Mouse (Mus musculus) forebrain, embryonic 15.5 days (tissue): ENCODE measurements around the gene Inhbb. TPM values are rescaled to one million over a fixed set of nuclear protein-coding genes. Genes with fewer than 3 reads are reported as not detected.

Source experiments
- ATAC-seq: fragments of 200-750 bp; cut with Nextera tagmentation; replicated peaks from 2 replicates; pipeline ENCODE4 v1.8.0; 2017; ENCODE audit warnings: mild to moderate bottlenecking, moderate TSS enrichment, moderate library complexity
- H3K27ac ChIP-seq: fragments of 300-500 bp; sonication (generic); replicated peaks from 2 replicates; pipeline ENCODE4 v1.5.1; 2015; ENCODE audit warnings: mild to moderate bottlenecking, inconsistent platforms
- H3K27me3 ChIP-seq: fragments of 300-500 bp; sonication (generic); 2 replicates; pipeline ENCODE4 v1.6.1; 2015; ENCODE audit warnings: inconsistent platforms
- H3K36me3 ChIP-seq: fragments of 300-500 bp; sonication (generic); 2 replicates; pipeline ENCODE4 v1.6.1; 2015; ENCODE audit warnings: mild to moderate bottlenecking, inconsistent platforms
- H3K4me1 ChIP-seq: fragments of 300-500 bp; sonication (generic); 2 replicates; pipeline ENCODE4 v1.6.1; 2015; ENCODE audit warnings: inconsistent platforms
- H3K4me2 ChIP-seq: fragments of 300-500 bp; sonication (generic); replicated peaks from 2 replicates; pipeline ENCODE4 v1.6.1; 2015; ENCODE audit warnings: mild to moderate bottlenecking, inconsistent platforms
- H3K4me3 ChIP-seq: fragments of 300-500 bp; sonication (generic); 2 replicates; pipeline ENCODE4 v1.5.1; 2015; ENCODE audit warnings: mild to moderate bottlenecking, inconsistent platforms
- H3K9ac ChIP-seq: fragments of 300-500 bp; sonication (generic); replicated peaks from 2 replicates; pipeline ENCODE4 v1.6.1; 2015; ENCODE audit warnings: mild to moderate bottlenecking, inconsistent platforms
- H3K9me3 ChIP-seq: fragments of 300-500 bp; sonication (generic); 2 replicates; pipeline ENCODE4 v1.6.1; 2016; ENCODE audit warnings: inconsistent platforms
- WGBS: fragments of 180-500 bp; shearing (Covaris S2); methylation state at CpG from one replicate; pipeline ENCODE4 v1.1.7; 2015; ENCODE audit warnings: mixed read lengths; 5-methylcytosine and 5-hydroxymethylcytosine counted together
- polyA plus RNA-seq: library from polyadenylated mRNA; unstranded; fragments of >200 nt; fragmentation: Nextera tagmentation; extraction: Ambion mirVana; gene quantifications from 2 replicates; pipeline ENCODE4 v1.2.1, GENCODE M21; 2015

The Inhbb gene
- polyA plus RNA-seq = 6.6 TPM in 2 replicates

DNA sequence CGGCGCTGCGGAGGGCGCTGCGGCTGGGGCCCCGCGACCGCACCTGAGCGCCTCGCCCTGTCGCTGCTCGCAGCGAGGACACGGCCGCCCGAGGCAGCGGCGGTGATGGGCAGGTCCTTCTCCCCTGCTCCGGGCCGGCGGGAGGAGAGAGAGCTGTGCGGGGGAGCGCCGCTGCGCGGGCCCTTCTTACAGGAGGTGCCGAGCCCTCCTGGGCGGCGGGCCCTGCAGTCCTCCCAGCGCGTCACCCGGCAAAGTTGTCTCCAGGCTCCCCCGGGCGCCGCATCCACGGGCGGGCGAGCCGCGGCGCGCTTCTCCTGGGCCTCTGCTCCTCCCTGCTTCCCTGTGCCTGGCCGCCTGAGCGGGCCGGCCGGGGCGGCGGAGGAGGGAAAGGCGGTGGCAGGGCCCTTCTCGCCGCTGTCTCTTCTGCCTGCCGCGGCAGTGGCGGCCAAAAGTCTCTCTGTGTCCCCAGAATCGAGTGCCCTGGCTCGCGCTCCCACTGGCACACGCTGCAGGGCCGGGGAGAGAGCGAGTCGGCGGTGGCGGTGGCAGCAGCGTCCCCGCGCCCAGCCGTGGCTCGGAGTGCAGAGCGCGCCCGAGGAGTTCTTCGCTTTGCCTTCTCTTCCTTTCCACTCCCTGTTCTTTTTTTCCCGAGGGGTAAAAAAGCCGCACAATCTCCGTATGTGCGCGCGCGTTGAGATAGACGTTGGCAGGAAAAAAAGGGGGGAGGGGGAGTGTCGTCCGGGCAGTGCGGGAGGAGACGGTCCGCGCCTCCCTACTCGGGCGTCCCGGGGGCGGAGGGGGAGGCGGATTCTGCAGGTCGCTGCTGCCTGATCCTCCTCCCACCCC, at the start of gene Inhbb:
Gene Inhbb, minus strand, starts transcription at position 673 of the 846 bp plus-strand sequence.
- Histone ChIP-seq H3K4me1 (peaks cover 42% of the 10 kb centered on the region), H3K9ac (peak within 1 kb of the TSS; percentile 78), H3K4me3 (peak within 1 kb of the TSS; percentile 85), H3K27me3 (peaks cover 7% of the 10 kb centered on the region; the same call in 1 of the 2 replicates), H3K9me3 (no peaks in the 10 kb centered on the region), H3K4me2 (peak within 1 kb of the TSS; percentile 88), H3K36me3 (no peaks in the 10 kb centered on the region), H3K27ac (peak within 1 kb of the TSS; percentile 82)
- WGBS = under 1% methylated on average over 71 of the region's 92 CpGs
- ATAC-seq = peak; percentile 37

DNA sequence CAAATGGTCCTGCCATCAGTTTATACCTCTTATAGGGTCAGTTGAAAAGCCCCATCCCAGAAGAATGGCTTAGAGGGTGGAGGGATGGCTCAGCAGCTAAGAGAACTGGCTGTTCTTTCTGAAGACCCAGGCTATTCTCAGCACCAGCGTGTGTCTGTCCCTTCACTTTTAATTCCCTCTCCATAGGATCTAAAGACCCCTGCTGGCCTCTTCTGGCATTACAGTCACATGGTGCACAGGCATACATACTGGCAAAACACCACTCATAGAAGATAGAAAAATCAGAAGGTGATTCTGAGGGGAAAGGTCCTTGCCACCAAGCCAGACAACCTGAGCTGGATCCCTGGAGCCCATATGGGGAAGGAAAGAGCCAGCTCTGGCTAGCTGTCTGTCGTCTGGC, 41.3 kb upstream of the Inhbb start:
- H3K4me3 ChIP-seq = no peak overlapping the region
- H3K9ac ChIP-seq = no peak overlapping the region
- 49% methylated on average over 2 of the region's 2 CpGs for WGBS
- ATAC-seq = no peak
- no peaks in the 10 kb centered on the region for H3K36me3 ChIP-seq
- no peak overlapping the region for H3K27ac ChIP-seq
- no peaks in the 10 kb centered on the region for H3K9me3 ChIP-seq
- no peaks in the 10 kb centered on the region for H3K27me3 ChIP-seq
- H3K4me2 ChIP-seq = no peak overlapping the region
- H3K4me1 ChIP-seq = 0 out of 2 replicates have a peak, but pooled peaks cover 2% of the 10 kb centered on the region

DNA sequence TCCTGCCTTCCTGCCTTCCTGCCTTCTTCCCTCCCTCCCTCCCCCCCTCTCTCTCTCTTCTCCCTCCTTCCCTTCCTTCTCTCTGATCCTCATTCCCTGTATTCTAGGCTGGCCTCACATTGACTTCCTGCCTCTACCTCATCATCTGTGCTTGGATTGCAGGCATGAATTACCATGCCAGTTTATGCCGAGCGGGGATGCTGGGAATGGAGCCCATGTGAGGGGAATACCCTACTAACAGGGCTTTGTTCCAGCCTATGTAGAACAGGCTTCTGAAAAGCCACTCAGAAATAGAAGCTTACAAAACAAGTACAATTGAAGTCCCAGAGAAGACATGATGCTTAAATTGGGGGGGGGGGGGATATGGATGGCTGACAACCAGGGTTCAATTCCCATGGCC, 38.0 kb upstream of the Inhbb start:
- 27% methylated on average over 2 of the region's 2 CpGs for whole genome bisulfite sequencing
- no peak overlapping the region for H3K27ac ChIP-seq
- ATAC-seq = 0 out of 2 replicates have a peak, but pooled peaks have one; percentile 21

DNA sequence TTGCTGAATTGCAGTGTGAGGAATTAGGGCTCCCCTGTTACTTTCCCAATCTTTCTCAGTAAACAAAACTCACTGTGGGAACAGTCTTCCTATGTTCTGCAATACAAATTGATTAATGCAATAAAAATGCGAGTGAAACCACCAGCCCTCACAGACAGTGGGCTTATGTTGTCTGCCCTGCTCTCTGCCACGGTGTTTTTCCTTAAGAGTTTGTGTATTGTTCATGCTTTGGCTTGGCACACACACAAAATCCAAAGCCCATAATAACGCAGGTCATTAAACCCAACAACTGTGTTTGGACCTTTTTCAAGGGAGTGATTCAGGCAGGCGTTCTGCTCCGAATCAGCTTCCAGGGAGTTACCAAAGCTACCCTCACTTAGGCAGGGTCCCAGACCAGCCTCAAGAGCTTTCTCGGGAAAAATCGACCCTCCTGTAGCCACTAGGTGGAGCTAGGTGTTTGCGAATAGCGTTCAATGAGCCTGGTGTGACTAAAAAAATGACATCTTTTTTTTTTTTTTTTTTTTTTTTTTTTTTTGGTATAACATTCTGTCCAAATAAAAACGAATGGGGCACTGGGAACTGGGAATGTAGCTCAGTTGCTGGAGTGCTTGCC, 36.1 kb upstream of the Inhbb start:
- Histone ChIP-seq H3K36me3 (no peaks in the 10 kb centered on the region), H3K4me3 (no peak overlapping the region), H3K27me3 (no peaks in the 10 kb centered on the region), H3K4me2 (peak overlapping the region; percentile 20; the same call in 1 of the 2 replicates), H3K4me1 (peaks cover 25% of the 10 kb centered on the region), H3K27ac (peak overlapping the region; percentile 63), H3K9me3 (no peaks in the 10 kb centered on the region), H3K9ac (no peak overlapping the region)
- ATAC-seq = peak; percentile 49
- WGBS = 5% methylated on average over 10 of the region's 10 CpGs

More for the DNA sequence above, 38.0 kb upstream of the Inhbb start:
- Histone ChIP-seq H3K9me3 (no peaks in the 10 kb centered on the region), H3K4me1 (peaks cover 18% of the 10 kb centered on the region), H3K27me3 (no peaks in the 10 kb centered on the region), H3K4me2 (no peak overlapping the region), H3K9ac (no peak overlapping the region), H3K36me3 (no peaks in the 10 kb centered on the region), H3K4me3 (no peak overlapping the region)

DNA sequence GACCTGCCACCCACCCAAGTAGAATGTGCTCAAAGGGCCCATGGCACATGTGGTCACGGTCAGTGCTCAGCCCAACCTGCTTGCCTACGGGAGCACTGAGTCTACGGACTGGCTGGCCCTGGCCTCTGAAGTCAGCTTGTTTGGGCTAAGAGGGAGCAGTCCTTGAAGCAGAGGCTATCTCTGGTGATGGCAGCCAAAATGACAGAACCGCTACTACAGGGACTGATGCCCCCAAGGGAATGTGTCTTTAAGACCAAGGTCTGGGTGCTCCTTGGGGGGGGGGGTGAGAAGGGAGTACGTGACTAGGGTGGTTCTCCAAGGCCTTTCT, 35.4 kb upstream of the Inhbb start:
- WGBS = 58% methylated on average over 5 of the region's 5 CpGs
- H3K36me3 ChIP-seq = no peaks in the 10 kb centered on the region
- ATAC-seq = peak; percentile 24; the same call in 1 of the 2 replicates
- no peak overlapping the region for H3K4me2 ChIP-seq
- no peak overlapping the region for H3K4me3 ChIP-seq
- no peaks in the 10 kb centered on the region for H3K9me3 ChIP-seq
- no peak overlapping the region for H3K27ac ChIP-seq
- no peak overlapping the region for H3K9ac ChIP-seq
- H3K4me1 ChIP-seq = peaks cover 25% of the 10 kb centered on the region
- H3K27me3 ChIP-seq = no peaks in the 10 kb centered on the region

DNA sequence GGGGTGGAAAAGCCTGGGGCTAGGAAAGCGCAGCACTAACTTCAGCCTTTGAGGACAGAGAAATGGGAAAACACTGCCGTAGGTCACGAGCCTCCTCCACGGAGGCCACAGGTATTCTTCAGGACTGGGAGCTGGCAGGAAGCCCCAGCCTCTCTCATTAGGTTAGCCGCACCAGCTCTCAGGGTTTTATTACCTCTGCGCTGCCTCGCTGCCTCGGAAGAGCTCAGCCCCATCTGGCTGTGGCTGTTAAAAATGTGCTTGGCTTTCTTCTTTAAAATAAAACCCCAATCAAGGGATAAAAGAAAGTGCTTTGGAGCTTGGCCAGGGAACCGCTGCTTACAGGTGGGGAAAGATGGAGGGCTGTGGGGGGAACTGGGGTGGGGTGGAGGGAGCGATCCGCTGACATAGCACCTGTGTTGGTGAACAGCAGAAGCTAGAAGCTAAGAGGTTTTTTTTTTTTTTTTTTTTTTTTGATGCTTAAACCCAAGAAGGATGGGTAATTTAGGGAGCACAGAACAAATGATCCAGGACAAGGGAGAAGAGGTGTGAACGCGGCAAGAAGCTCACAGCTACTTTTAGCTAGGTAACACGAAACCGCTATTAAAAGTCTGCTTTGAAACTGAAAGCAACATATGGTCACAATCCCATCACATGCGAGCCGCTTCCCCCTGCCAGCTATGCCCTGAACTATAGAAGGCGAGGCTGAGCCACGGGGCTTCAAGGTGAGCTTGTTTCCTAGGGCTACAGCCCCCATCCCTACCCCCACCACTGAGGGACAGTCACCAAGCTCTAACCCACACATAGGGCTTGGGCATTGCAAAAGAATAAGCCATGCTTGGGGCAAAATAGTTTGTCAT, 34.9 kb upstream of the Inhbb start:
- Histone ChIP-seq H3K9ac (no peak overlapping the region), H3K4me2 (0 out of 2 replicates have a peak overlapping the region, but pooled peaks have one; percentile 16), H3K27ac (no peak overlapping the region), H3K4me3 (no peak overlapping the region), H3K4me1 (peaks cover 25% of the 10 kb centered on the region), H3K27me3 (no peaks in the 10 kb centered on the region), H3K9me3 (no peaks in the 10 kb centered on the region), H3K36me3 (no peaks in the 10 kb centered on the region)
- 31% methylated on average over 19 of the region's 19 CpGs for WGBS
- peak; percentile 20; the same call in 1 of the 2 replicates for ATAC-seq

DNA sequence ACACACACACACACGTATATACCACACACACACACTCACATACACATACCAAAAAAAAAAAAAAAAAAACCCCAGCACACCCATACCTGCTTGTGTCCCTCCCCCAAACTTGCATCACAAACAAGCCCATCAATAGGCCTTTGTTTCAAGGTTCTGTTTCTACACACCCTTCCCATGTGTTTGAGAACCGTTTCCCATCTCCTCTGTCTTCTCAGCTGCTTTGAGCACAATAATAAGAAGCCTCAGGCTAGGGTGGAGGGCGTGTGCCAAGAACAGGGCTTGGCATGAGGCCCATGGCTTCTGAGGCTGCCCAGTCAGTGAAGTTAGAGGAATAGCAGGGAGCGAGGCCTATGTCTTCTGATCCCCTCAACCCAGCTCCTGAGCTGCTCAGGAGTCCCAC, 31.7 kb upstream of the Inhbb start:
- H3K9ac ChIP-seq = no peak overlapping the region; the same call in 1 of the 2 replicates
- peaks cover 30% of the 10 kb centered on the region for H3K4me1 ChIP-seq
- no peak overlapping the region for H3K4me2 ChIP-seq
- no peaks in the 10 kb centered on the region for H3K9me3 ChIP-seq
- H3K27ac ChIP-seq = no peak overlapping the region
- 23% methylated on average over 4 of the region's 4 CpGs for WGBS
- ATAC-seq = no peak
- H3K4me3 ChIP-seq = no peak overlapping the region
- H3K27me3 ChIP-seq = no peaks in the 10 kb centered on the region
- H3K36me3 ChIP-seq = no peaks in the 10 kb centered on the region

DNA sequence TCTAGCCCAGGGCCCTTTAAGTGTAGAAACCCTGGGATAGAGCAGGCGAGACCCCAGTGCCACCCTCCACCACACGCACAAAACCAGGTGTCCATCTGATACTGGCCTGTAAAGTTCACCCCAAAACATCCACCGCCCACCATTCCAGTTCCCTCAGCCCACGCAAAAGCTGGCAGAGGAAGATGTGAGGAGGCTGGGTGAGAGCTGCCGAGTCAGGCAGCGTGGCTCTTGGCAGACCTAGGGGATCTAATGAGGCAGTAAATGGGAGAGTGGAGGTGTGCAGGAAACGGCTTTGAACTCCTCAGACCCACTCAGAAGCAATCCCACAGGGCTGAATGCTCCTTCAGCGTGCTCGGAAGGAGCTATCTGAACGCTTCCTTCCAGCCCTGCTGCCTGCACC, 29.4 kb upstream of the Inhbb start:
- ATAC-seq = peak; percentile 14; the same call in 1 of the 2 replicates
- H3K9ac ChIP-seq = no peak overlapping the region
- 38% methylated on average over 10 of the region's 10 CpGs for WGBS

DNA sequence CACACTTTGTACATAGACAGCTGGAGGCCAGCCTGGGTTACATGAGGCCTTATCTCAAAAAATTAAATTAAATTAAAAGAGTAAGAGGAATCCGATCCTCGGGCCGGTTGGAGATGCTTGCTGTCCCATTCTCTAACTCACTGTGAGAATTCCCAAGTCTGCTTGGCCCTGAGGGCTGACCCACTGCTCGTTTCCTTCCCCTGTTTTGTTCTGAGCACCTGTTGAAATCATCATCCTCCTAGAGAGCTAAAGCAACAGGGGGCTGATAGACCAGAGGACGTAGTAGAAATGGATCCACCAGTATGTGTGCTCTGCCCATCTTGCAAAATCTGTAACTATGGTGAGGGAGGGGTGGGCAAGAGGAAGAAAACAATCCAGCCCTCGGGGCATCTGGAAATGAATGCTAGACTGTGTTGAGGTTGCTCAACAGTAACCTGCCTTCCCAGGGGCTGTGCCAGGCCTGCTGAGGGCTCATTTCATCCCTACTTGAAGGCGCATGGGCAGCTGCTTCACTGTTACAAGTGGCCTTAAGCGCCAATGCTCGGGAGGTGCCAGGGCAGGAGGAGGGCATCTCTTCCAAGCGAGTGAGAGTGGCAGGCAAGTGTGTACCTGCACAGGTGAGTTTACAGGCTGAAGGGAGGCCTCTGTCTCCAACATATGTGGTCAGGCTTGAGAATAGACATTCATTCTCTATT, 28.8 kb upstream of the Inhbb start:
- 80% methylated on average over 10 of the region's 10 CpGs for WGBS
- no peaks in the 10 kb centered on the region for H3K9me3 ChIP-seq
- H3K4me3 ChIP-seq = no peak overlapping the region
- no peak for ATAC-seq
- H3K9ac ChIP-seq = no peak overlapping the region
- no peaks in the 10 kb centered on the region for H3K27me3 ChIP-seq
- H3K27ac ChIP-seq = no peak overlapping the region
- H3K36me3 ChIP-seq = no peaks in the 10 kb centered on the region
- H3K4me2 ChIP-seq = no peak overlapping the region
- peaks cover 14% of the 10 kb centered on the region; the same call in 1 of the 2 replicates for H3K4me1 ChIP-seq

More for the DNA sequence above, 29.4 kb upstream of the Inhbb start:
- Histone ChIP-seq H3K36me3 (no peaks in the 10 kb centered on the region), H3K4me2 (no peak overlapping the region), H3K4me1 (peaks cover 14% of the 10 kb centered on the region; the same call in 1 of the 2 replicates), H3K27me3 (no peaks in the 10 kb centered on the region), H3K4me3 (no peak overlapping the region), H3K9me3 (no peaks in the 10 kb centered on the region), H3K27ac (no peak overlapping the region)

DNA sequence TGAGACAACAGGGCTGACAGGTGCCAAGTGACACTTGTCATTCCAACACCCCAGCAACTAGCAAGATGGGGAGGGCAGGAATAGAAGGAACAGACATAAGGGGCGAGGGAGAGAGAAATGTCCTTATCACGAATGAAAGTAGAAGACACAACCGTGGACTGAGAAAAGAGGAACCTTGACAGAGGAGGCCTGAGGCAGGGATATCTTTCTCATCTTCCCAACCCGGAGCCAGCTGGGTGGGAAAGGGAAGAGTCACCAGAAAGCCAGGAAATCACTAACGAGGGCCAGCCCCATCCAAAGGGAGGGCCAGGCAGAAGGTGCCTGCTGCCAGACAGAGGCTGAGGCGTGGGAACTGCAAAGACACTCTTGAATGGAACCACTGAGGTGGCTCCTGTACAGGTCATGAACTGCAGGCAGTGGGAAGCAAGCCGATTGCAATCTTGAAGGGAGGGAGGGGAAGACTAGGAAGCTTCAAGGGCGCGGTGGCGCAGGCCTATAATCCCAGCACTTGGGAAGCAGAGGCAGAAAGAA, 24.8 kb upstream of the Inhbb start:
- WGBS = 67% methylated on average over 10 of the region's 10 CpGs
- H3K4me1 ChIP-seq = peaks cover 6% of the 10 kb centered on the region; the same call in 1 of the 2 replicates
- H3K4me3 ChIP-seq = no peak overlapping the region
- H3K4me2 ChIP-seq = no peak overlapping the region
- H3K9ac ChIP-seq = no peak overlapping the region
- H3K27me3 ChIP-seq = no peaks in the 10 kb centered on the region
- H3K27ac ChIP-seq = no peak overlapping the region
- ATAC-seq = no peak
- no peaks in the 10 kb centered on the region for H3K36me3 ChIP-seq
- no peaks in the 10 kb centered on the region for H3K9me3 ChIP-seq
